Mouse (Mus musculus) forebrain, postnatal 0 days (tissue): ENCODE data around the gene Ldb2. TPM values are rescaled to one million over a fixed set of nuclear protein-coding genes. Genes with fewer than 3 reads are reported as not detected.

Source experiments
- ATAC-seq: fragments of 200-750 bp; cut with Nextera tagmentation; 2 replicates; pipeline ENCODE4 v1.8.0; 2017; ENCODE audit warnings: mild to moderate bottlenecking, moderate library complexity
- DNase-seq: peaks from one replicate; pipeline ENCODE4 v3.0.0-alpha.2; 2015
- H3K27ac ChIP-seq: fragments of 300-500 bp; sonication (generic); 2 replicates; pipeline ENCODE4 v1.5.1; 2014; ENCODE audit warnings: low read depth, mild to moderate bottlenecking, antibody characterized with exemption, low read length, moderate library complexity, mixed read lengths
- H3K27me3 ChIP-seq: fragments of 300-500 bp; sonication (generic); 2 replicates; pipeline ENCODE4 v1.6.1; 2014; ENCODE audit warnings: mild to moderate bottlenecking, low read length, mixed read lengths; ENCODE audit not compliant: insufficient read depth
- H3K36me3 ChIP-seq: fragments of 300-500 bp; sonication (generic); 2 replicates; pipeline ENCODE4 v1.6.1; 2014; ENCODE audit warnings: mild to moderate bottlenecking, moderate library complexity; ENCODE audit not compliant: insufficient read depth
- H3K4me1 ChIP-seq: fragments of 300-500 bp; sonication (generic); 2 replicates; pipeline ENCODE4 v1.6.1; 2014; ENCODE audit warnings: antibody characterized with exemption; ENCODE audit not compliant: insufficient read depth
- H3K4me2 ChIP-seq: fragments of 300-500 bp; sonication (generic); 2 replicates; pipeline ENCODE4 v1.6.1; 2014; ENCODE audit warnings: low read depth, mild to moderate bottlenecking, moderate library complexity
- H3K4me3 ChIP-seq: fragments of 300-500 bp; sonication (generic); 2 replicates; pipeline ENCODE4 v1.5.1; 2014; ENCODE audit warnings: low read depth, low read length, mixed read lengths
- H3K9ac ChIP-seq: fragments of 300-500 bp; sonication (generic); 2 replicates; pipeline ENCODE4 v1.6.1; 2014; ENCODE audit warnings: mild to moderate bottlenecking
- H3K9me3 ChIP-seq: fragments of 300-500 bp; sonication (generic); 2 replicates; pipeline ENCODE4 v1.6.1; 2016; ENCODE audit warnings: low read length
- CTCF ChIP-seq: sonication (generic); IDR thresholded peaks from 2 replicates; pipeline ENCODE4 v1.5.1; 2016; ENCODE audit warnings: antibody characterized with exemption, control low read depth, low read depth
- WGBS: fragments of 180-500 bp; shearing (Covaris S2); extraction: QIAGEN DNeasy Blood & Tissue Kit; methylation state at CpG from one replicate; pipeline ENCODE4 v1.1.7; 2014; 5-methylcytosine and 5-hydroxymethylcytosine counted together
- polyA plus RNA-seq: library from polyadenylated mRNA; unstranded; fragments of >200 nt; fragmentation: Nextera tagmentation; extraction: Ambion mirVana; gene quantifications from 2 replicates; pipeline ENCODE4 v1.2.1, GENCODE M21; 2015
- total RNA-seq: library from RNA; depleted of rRNA; stranded (reverse); fragments of >200 nt; gene quantifications from 2 replicates; pipeline ENCODE4 v1.2.3, GENCODE M21; 2014

Gene Ldb2
- total and polyA plus RNA-seq, 2 experiments from 2014 or later: 52.6 to 100 TPM

DNA sequence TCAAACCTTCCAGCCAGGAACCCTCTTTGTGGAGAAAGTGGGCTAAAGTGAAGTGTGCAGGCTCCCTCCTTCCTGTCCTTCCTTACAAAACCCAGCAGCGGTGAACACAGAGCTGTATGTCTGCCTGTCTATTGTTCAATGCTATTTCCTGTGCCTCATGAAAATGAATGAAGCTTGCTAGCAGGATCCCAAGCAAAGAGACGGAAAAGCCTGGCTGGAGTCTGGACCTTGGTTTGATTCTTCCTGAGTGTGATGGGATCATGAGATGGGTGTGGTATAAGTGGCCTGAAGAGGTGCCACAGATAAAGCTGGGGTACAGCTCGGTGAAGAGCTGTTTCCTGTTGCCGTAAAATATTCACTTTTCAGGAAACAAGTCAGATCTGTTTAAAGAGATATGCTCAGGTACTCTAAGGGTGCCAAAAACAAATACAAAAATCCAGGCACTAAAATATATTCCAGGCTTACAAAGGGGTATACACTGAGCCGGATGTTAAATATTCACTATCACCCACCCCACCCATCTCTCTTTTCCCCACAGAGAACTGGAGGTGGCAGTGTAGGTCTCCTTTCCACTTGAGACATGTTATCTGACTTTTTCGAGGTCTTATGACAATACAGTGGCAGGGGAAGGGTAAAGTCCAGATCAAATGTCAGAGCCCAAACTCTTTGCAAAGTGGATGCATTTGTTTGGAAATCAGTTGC is 92.3 kb downstream of the Ldb2 start:
- Histone ChIP-seq H3K4me2 (no peak overlapping the region), H3K27me3 (no peaks in the 10 kb centered on the region), H3K4me1 (no peaks in the 10 kb centered on the region), H3K36me3 (no peaks in the 10 kb centered on the region), H3K9me3 (no peaks in the 10 kb centered on the region), H3K9ac (peak overlapping the region; percentile 10; the same call in 1 of the 2 replicates), H3K4me3 (no peak overlapping the region), H3K27ac (0 out of 2 replicates have a peak overlapping the region, but pooled peaks have one; percentile 29)
- TF ChIP-seq CTCF: peak; percentile 44
- 33% methylated on average over 6 of the region's 6 CpGs for WGBS
- peak; percentile 62 for ATAC-seq
- DNase-seq: no peak

DNA sequence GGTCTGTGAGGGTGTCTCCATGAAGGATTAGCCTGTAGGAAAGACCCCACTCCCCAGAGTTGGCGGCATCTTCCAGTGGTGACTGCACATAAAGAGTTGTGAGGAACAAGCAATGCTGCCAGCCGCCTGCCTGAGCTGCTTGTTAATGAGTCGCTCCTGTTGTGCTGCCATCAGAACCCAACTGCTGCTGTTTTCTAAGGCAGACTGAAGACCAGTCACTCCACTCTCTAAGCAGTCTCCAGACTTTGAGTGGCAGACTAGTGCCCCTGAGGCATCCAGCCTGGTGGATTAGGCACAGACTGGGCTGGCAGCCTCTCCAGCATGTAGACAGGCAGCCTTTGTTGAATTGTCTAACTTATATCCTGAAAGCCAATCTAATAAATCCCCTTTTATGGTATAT is 101.5 kb downstream of the Ldb2 start:
- H3K4me2 ChIP-seq: no peak overlapping the region
- no peak overlapping the region for H3K27ac ChIP-seq
- H3K4me3 ChIP-seq: no peak overlapping the region
- ATAC-seq (peak; percentile 78), DNase-seq (peak; percentile 64)
- WGBS: 17% methylated on average over 3 of the region's 3 CpGs
- no peaks in the 10 kb centered on the region for H3K27me3 ChIP-seq
- H3K9me3 ChIP-seq: no peaks in the 10 kb centered on the region
- no peak overlapping the region for H3K9ac ChIP-seq
- H3K4me1 ChIP-seq: peaks cover 18% of the 10 kb centered on the region
- no peak for TF ChIP-seq CTCF
- H3K36me3 ChIP-seq: no peaks in the 10 kb centered on the region

DNA sequence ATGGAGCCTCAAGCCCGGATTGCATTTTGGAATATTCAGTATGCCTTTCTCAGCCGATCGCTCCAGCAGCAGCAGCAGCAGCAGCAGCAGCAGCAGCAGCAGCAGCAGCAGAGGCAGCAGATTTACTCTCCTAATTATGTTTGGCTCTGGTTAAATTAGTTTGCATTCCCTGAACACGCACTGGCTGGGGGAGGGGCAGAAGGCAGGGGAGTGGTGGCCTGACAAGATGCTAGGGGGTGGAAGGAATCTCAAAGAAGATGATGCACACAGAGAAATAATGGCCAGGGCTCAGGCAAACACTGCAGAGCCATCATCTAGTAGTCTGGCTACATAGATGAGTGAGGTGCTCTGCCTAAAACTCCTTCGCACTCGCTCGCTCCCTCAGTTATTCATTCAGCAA is 102.9 kb downstream of the Ldb2 start:
- Histone ChIP-seq H3K4me1 (peaks cover 18% of the 10 kb centered on the region), H3K4me3 (no peak overlapping the region), H3K36me3 (no peaks in the 10 kb centered on the region), H3K9me3 (no peaks in the 10 kb centered on the region), H3K27me3 (no peaks in the 10 kb centered on the region), H3K4me2 (no peak overlapping the region), H3K27ac (no peak overlapping the region), H3K9ac (0 out of 2 replicates have a peak overlapping the region, but pooled peaks have one; percentile 14)
- TF ChIP-seq CTCF: no peak
- no peak for DNase-seq
- WGBS: 44% methylated on average over 7 of the region's 7 CpGs
- ATAC-seq: peak; percentile 5; the same call in 1 of the 2 replicates

DNA sequence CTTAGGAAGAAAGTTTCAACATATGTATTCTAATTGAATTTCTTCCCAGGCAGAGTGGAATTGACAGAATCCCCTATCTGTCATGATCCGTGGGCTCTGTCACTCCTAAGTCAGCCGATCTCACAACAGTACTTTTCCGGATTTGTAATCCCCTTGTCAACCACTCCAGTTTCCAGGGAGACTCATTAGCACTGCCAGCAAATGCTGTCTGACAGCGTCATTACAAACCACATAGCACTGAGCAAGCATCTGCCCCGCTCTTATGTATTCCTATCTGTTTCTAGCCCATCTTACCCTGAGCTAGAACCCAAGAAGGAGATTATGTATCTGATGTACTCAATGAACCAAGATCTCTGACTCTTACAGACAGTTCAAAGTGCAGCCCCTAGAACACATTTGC is 105.8 kb downstream of the Ldb2 start:
- peaks cover 22% of the 10 kb centered on the region for H3K4me1 ChIP-seq
- no peak overlapping the region for H3K9ac ChIP-seq
- H3K27ac ChIP-seq: peak overlapping the region; percentile 41; the same call in 1 of the 2 replicates
- no peak overlapping the region for H3K4me3 ChIP-seq
- 18% methylated on average over 5 of the region's 5 CpGs for WGBS
- H3K27me3 ChIP-seq: no peaks in the 10 kb centered on the region
- ATAC-seq: peak; percentile 83
- H3K4me2 ChIP-seq: no peak overlapping the region
- peak; percentile 74 for DNase-seq
- TF ChIP-seq CTCF: no peak; the same call in 1 of the 2 replicates
- no peaks in the 10 kb centered on the region for H3K36me3 ChIP-seq
- no peaks in the 10 kb centered on the region for H3K9me3 ChIP-seq

DNA sequence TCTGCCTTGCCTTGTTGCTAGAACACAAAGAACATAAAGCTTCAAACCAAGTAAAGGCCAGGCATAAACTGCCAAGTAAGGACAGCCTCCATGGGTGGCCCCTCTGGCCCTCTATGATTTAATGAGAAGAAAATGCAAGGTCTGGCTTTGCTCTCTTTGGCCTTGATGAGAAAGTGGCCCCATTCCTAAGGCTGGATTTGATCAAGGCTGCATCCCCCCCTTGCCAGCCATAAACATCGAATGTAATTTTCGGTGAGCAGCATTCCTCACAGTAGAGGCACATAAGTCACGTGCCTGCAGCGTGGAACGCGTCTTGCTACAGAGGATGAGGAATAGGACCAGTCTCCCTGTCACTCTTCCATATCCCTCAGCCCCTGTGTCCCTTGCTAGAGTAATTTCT is 113.1 kb downstream of the Ldb2 start:
- no peak overlapping the region for H3K27ac ChIP-seq
- H3K9me3 ChIP-seq: no peaks in the 10 kb centered on the region
- no peak overlapping the region for H3K4me3 ChIP-seq
- no peaks in the 10 kb centered on the region for H3K27me3 ChIP-seq
- no peak for ATAC-seq
- no peak for DNase-seq
- H3K9ac ChIP-seq: no peak overlapping the region
- H3K4me1 ChIP-seq: peaks cover 8% of the 10 kb centered on the region; the same call in 1 of the 2 replicates
- TF ChIP-seq CTCF: no peak
- WGBS: 80% methylated on average over 6 of the region's 6 CpGs
- H3K36me3 ChIP-seq: no peaks in the 10 kb centered on the region
- H3K4me2 ChIP-seq: no peak overlapping the region

DNA sequence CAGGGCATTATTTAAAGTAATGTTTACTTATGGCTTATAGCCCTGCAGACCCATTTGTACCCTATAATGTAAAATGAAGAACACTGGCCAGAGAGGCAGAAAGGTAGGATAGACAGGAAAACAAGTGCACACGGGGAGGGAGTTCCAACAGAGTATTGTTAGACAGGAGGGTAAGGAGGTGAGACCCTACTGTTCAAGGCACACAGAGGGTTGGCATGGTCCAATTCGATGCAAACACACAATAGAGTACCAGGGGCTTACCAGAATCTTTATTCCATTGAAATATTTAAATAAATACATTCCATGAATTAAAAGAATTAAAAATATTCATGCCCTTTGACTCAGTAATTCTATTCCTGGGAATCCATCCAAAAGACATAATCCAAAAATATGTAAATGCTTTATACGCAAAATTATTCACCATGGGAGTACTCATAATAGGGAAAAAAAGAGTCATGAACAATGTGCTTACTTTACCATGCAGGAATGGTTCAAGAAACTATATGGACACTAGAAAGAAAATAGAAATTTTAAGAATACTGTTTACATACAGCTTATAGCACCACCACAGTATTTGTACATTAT is 118.3 kb downstream of the Ldb2 start:
- no peak for TF ChIP-seq CTCF
- H3K4me3 ChIP-seq: no peak overlapping the region
- H3K27me3 ChIP-seq: no peaks in the 10 kb centered on the region
- 0 out of 2 replicates have a peak, but pooled peaks cover 3% of the 10 kb centered on the region for H3K4me1 ChIP-seq
- ATAC-seq: no peak
- WGBS: 64% methylated on average over 3 of the region's 3 CpGs
- no peak overlapping the region for H3K4me2 ChIP-seq
- no peaks in the 10 kb centered on the region for H3K9me3 ChIP-seq
- H3K36me3 ChIP-seq: no peaks in the 10 kb centered on the region
- no peak overlapping the region for H3K9ac ChIP-seq
- no peak for DNase-seq
- H3K27ac ChIP-seq: no peak overlapping the region

DNA sequence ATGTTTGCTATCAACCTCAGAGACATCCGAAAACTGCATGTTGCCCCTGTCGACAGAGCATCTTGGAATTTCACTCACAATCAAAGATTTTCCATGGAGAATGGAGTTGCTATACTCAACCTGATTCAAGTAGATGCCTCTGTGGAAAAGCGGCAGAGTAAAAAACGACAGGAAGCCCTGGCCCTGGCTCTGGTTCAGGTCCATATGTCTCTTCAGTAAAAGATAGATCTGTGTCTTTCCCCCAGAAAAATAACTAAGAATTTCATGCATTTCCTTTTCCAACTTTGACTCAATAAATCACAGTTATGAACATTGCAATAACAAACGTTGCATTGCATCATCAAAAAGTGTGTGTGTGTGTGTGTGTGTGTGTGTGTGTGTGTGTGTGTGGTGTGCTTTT is 121.7 kb downstream of the Ldb2 start:
- ATAC-seq (no peak), DNase-seq (peak; percentile 56)
- WGBS: 66% methylated on average over 5 of the region's 5 CpGs
- no peak overlapping the region for H3K4me3 ChIP-seq
- no peak overlapping the region for H3K9ac ChIP-seq
- H3K4me1 ChIP-seq: peaks cover 8% of the 10 kb centered on the region; the same call in 1 of the 2 replicates
- H3K4me2 ChIP-seq: no peak overlapping the region
- H3K36me3 ChIP-seq: no peaks in the 10 kb centered on the region
- peak overlapping the region; percentile 60 for H3K27ac ChIP-seq
- no peak for TF ChIP-seq CTCF
- H3K27me3 ChIP-seq: no peaks in the 10 kb centered on the region
- H3K9me3 ChIP-seq: no peaks in the 10 kb centered on the region
